Comparison of ENCODE assay signal across 8 mouse cellular contexts in the genomic region with DNA sequence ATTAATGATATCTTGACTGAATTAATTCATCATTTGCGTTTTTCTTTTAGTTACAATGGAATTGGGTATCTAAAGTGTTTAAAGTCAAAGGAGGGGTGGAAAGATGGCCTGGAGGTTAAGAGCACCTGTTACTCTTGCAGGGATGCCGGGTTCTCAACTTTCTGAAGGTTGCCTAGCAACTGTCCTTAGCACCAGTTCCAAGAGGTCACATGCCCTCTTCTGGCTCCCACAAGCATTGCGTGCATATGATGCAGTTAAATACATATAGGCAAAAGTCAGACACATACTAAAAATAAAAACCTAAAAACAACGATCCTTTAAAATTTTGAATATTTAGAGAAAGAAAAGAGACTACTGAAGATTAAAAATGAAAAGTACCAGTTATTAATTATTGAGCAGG. TPM values are rescaled to one million over a fixed set of nuclear protein-coding genes. Genes with fewer than 3 reads are reported as not detected.
DNase-seq lines count a peak whose midpoint lies in the region; ATAC-seq and TF ChIP-seq lines count a peak whose summit lies in the region.

No protein-coding gene starts in this region.

- H3K27me3 ChIP-seq in G1E (ENCODE audit: insufficient read depth, low read length): no peaks in the 10 kb centered on the region

- intact Hi-C loops in heart, postnatal 14 days (cut with DNase I): no loop called here
- intact Hi-C loops in heart, postnatal 25 days (cut with DNase I): no loop called here
- intact Hi-C loops in left cerebral cortex, postnatal 36 days (cut with DNase I): no loop called here

- DNase-seq in heart, postnatal 14 days: peak; percentile 23 to 31
- no peak for DNase-seq in heart, postnatal 25 days (ENCODE audit: low spot score)
- DNase-seq in G1E (ENCODE audit: low spot score): no peak
- peak; percentile 33 to 35 for DNase-seq in lung, adult 18-20 months
- peak; percentile 10 to 37 for DNase-seq in spleen, postnatal 14 days (ENCODE audit: low spot score in 2 of 2)
- no peak for DNase-seq in left cerebral cortex, postnatal 36 days (ENCODE audit: low spot score in 2 of 2)
- no peak for DNase-seq in MN1 (ENCODE audit: low spot score)

- ATAC-seq in G1E (ENCODE audit: extremely low read depth, insufficient number of reproducible peaks, low FRiP score, poor library complexity, severe bottlenecking): peak; percentile 58; the same call in 1 of the 2 replicates
- ATAC-seq in erythroid progenitor cell, adult 5-6 weeks (replicated peaks; ENCODE audit: low FRiP score, poor library complexity, severe bottlenecking): peak; percentile 89

- H3K4me3 ChIP-seq in G1E (ENCODE audit: low read depth, low read length): no peak overlapping the region

- H3K36me3 ChIP-seq in G1E (replicated peaks): peaks cover 41% of the 10 kb centered on the region

- TF ChIP-seq CTCF in G1E (IDR thresholded peaks at IDR 0.05; ENCODE audit: low read depth, low read length): no peak

- no peaks in the 10 kb centered on the region for H3K9me3 ChIP-seq in G1E (replicated peaks)

- H3K4me1 ChIP-seq in G1E (ENCODE audit: insufficient read depth, low read depth, low read length): peaks cover 31% of the 10 kb centered on the region

RNA-seq across cellular contexts. Expression of gene Akirin2, which starts 10.2 kb away (rescaled TPM):
- 10 to 100 TPM; 55.5 to 56.6 TPM for total RNA-seq in heart, postnatal 14 days (2021)
- total RNA-seq in heart, postnatal 25 days (2021): 10 to 100 TPM; 52.5 to 56.3 TPM
- 66.6 and 80.4 TPM in 2 replicates for total RNA-seq in G1E (2014; fragmentation: Nextera tagmentation)
- total RNA-seq in G1E (2017): 64.5 and 74.8 TPM in 2 replicates
- 68.1 and 90.5 TPM in 2 replicates for polyA plus RNA-seq in G1E (2012)
- 89.7 and 115 TPM in 2 replicates for total RNA-seq in erythroid progenitor cell, adult 5-6 weeks (2015; ENCODE audit: low replicate concordance)
- 60.0 and 114 TPM in 2 replicates for total RNA-seq in erythroid progenitor cell, adult 5-6 weeks (2017; ENCODE audit: low replicate concordance)
- total RNA-seq in left cerebral cortex, postnatal 36 days (2021): 100 to 1,000 TPM; 105 TPM

RNA-seq across cellular contexts. Expression of gene Orc3, which starts 53.8 kb away (rescaled TPM):
- total RNA-seq in heart, postnatal 14 days (2021): 10 to 100 TPM; 38.4 to 39.7 TPM
- 10 to 100 TPM; 35.7 TPM for total RNA-seq in heart, postnatal 25 days (2021)
- total RNA-seq in G1E (2014; fragmentation: Nextera tagmentation): 307 and 313 TPM in 2 replicates
- total RNA-seq in G1E (2017): 150 and 157 TPM in 2 replicates
- polyA plus RNA-seq in G1E (2012): 6.2 and 6.7 TPM in 2 replicates
- 42.5 and 69.6 TPM in 2 replicates for total RNA-seq in erythroid progenitor cell, adult 5-6 weeks (2015; ENCODE audit: low replicate concordance)
- total RNA-seq in erythroid progenitor cell, adult 5-6 weeks (2017; ENCODE audit: low replicate concordance): 33.9 and 34.3 TPM in 2 replicates
- 10 to 100 TPM; 36.7 to 46.9 TPM for total RNA-seq in left cerebral cortex, postnatal 36 days (2021)

RNA-seq across cellular contexts. Expression of gene Rars2, which starts 53.8 kb away (rescaled TPM):
- total RNA-seq in heart, postnatal 14 days (2021): 10 to 100 TPM; 30.9 to 31.1 TPM
- 10 to 100 TPM; 29.4 to 30.5 TPM for total RNA-seq in heart, postnatal 25 days (2021)
- 76.8 and 93.8 TPM in 2 replicates for total RNA-seq in G1E (2014; fragmentation: Nextera tagmentation)
- 49.3 and 54.9 TPM in 2 replicates for total RNA-seq in G1E (2017)
- 2.9 and 5.2 TPM in 2 replicates for polyA plus RNA-seq in G1E (2012)
- total RNA-seq in erythroid progenitor cell, adult 5-6 weeks (2015; ENCODE audit: low replicate concordance): 7.2 and 26.0 TPM in 2 replicates
- total RNA-seq in erythroid progenitor cell, adult 5-6 weeks (2017; ENCODE audit: low replicate concordance): 10.4 and 21.5 TPM in 2 replicates
- total RNA-seq in left cerebral cortex, postnatal 36 days (2021): 10 to 100 TPM; 22.7 to 25.3 TPM

Comparison
In these comparisons a context has a peak if more than half of its experiments do, and no peak if none do; other contexts are left out.
1. DNase-seq: peak in heart, postnatal 14 days (2 of 2), lung, adult 18-20 months (2 of 2) and spleen, postnatal 14 days (2 of 2); none in heart, postnatal 25 days (single experiment), G1E (single experiment), left cerebral cortex, postnatal 36 days (0 of 2) and MN1 (single experiment).